Mouse (Mus musculus) embryo, embryonic 10.5 days (tissue): ENCODE results near the gene Rcan2.
"Not testable (repeated sequence)": the region's sequence is repeated elsewhere in the genome, so short reads cannot be mapped to it uniquely, and the experiment has no call there.

Experiments used
- DNase-seq: peaks from one replicate; pipeline ENCODE4 v3.0.0-alpha.2; 2015; ENCODE audit warnings: low spot score

Rcan2 gene

DNA sequence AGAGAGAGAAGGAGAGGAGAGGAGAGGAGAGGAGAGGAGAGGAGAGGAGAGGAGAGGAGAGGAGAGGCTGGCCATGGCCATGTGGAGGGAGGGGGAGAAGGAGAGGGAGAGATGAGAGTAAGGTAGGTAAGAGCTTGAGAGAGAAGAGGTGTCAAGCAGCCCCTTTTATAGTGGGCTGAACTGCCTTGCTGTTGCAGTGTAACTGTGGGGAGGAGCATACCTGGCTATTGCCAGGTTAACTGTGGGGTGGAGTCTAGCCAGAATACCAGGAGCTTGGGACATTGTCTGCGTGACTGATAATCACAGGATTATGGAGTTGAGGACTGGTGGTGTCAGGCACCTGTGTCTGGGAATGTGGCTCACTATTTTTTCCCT, 24.2 kb downstream of the Rcan2 start:
- DNase-seq = not testable (repeated sequence)

GRCm38 (mm10) chr17:43827261-43827660, 26.1 kb downstream of the Rcan2 start:
- DNase-seq = no peak

GRCm38 (mm10) chr17:43832401-43833124, 31.4 kb downstream of the Rcan2 start:
- DNase-seq = no peak

- no peak for DNase-seq
Observed at GRCm38 (mm10) chr17:43840208-43840607, 39.1 kb downstream of the Rcan2 start.

DNA sequence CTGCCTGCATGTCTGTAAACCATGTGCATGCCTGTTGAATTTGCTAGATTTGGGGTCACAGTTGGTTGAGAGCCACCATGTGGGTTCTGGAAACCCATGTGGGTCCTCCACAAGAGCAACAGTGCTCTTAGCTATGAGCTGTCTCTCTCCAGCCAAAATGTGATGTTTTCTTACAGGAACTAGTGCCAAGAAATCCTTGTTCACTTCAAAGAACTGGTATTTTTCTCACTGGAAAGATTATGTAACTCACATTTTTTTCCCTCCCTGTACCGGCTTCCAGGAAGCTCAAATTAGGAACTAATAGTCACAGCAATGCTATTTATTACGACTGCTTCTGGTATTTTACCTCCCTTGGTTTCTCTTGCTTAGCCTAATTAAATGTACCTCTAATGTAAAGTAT, 45.6 kb downstream of the Rcan2 start:
- no peak for DNase-seq

- DNase-seq = no peak
Observed at GRCm38 (mm10) chr17:43848903-43849302, 47.8 kb downstream of the Rcan2 start.

DNA sequence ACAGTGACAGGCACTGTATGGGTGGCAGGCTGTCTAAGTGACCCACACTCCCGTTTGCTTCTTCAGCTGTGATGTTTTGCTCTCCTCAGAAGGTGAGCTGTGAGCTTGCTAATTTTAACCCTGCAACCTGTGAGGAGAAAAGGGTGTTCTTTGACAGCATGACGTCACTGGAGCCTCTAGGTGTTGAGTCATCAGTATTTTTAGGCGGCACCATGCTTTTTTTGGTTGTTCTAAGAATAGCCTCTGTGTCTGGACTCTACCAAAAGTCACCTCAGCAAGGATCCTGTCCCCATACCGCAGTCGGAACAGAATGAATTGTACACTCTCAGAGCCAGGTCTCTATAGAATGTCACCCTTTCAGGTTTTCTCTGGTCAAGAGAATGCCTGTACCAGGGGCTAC, 54.0 kb downstream of the Rcan2 start:
- DNase-seq = no peak

GRCm38 (mm10) chr17:43856081-43856480, 54.9 kb downstream of the Rcan2 start:
- no peak for DNase-seq

GRCm38 (mm10) chr17:43868808-43869207, 67.7 kb downstream of the Rcan2 start:
- DNase-seq = no peak

DNA sequence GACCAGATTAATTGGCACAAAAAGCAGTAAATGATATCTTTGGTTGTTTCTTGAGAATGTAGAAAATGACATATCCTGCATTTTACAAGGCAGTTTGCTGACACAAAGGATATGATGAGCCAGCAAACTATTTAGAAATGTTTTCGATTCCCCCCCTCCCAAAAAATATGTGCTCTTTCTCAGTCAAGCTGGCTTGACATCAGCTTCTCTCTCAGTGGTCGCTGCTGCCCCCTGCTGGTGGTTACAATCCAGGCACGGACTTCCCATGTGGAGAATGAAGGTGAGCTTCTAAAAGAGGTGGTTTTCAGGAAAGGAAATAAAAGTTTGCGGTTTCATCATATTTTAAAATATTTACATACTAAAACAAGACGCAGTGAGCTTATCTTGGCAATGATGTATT, 68.5 kb downstream of the Rcan2 start:
- DNase-seq = peak; percentile 75

DNA sequence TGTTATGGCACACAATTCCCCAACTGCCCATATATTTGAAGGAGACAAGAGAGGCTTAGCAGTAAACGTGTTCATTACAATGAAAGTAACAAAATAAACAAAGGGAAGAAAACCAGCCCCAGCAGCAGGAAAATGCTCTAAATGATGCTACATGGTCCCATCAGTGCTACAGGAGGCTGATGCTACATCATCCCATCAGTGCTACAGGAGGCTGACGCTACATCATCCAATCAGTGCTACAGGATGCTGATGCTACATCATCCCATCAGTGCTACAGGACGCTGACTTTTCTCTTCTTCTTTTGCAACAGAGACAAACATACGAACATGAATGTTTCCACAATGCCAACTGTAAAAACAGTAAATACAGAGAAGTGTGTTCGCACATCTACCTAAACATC, 73.3 kb downstream of the Rcan2 start:
- DNase-seq = no peak

- DNase-seq = no peak
Observed at GRCm38 (mm10) chr17:43877425-43877824, 76.3 kb downstream of the Rcan2 start.

DNA sequence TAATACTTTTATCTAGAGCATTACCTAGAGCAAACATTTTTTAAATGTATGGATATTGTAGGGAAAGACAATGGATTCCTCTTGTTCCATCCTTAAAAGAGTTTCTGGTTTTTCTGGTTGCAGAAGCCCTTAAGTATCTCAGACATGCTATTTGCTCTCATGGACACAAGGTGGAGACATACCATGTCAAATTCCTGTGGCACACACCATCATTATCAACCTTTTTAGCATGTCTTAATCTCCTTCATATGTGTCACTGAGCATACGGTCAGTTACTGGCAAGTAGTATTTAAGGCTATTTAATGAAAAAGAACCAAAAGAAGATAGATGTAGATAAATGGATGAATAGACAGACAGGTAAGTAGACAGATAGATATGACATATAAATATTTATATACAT, 81.9 kb downstream of the Rcan2 start:
- peak; percentile 60 for DNase-seq

DNA sequence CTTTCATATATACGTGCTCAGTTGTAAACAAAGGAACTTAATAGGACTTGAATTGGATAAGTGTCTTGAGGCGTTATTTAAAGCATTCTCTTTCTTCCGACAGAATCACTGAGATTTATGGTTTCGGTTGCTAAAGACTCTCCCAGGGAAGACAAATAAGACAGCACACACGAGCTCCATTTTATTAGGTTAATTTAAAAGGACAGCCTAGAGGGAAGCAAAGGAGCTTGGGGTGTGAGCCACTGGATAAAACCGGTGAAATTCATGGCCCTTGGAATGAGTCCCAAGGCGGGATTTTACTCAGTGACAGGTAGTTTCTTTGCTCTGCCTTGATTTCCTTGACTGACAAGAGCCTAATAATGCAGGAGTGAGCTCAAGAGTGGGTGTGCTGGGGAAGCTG, 85.1 kb downstream of the Rcan2 start:
- no peak for DNase-seq

DNA sequence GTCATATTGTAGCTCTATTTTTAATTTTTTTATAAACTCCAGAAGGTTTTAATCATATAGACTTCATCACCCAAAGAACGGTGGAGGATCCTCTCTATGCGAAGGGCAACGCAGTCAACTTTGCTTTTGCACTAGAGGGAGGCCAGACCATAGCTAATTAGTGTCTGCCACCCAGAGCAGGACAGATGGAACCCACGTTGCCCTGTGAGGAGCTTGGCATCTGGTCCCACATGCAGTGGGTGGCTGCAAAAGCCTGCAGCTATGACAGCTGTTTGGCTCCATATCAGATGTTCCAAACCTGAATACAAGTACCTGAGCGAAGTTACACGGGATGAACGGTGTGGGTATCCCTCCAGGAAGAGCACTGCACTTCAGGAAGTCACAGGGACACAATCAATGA, 86.8 kb downstream of the Rcan2 start:
- no peak for DNase-seq

DNA sequence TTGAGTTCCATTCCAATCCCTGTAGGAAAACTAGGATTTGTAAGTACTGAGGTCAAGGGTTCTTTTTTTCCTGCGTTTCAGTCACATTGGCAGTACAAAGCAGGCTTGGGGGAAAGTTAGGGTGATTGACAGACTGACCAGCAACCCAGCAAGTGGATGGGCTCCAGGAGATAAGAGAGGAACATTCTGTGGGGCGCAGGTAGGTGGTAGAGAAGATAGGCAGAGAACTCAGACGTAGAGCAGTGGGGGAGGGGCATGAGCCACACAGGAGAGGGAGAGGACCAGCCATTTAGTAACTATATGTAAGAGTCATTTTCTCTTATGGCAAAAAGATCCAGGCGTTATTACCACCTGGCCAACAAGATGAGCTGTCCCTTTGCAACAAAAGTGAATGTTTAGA, 96.2 kb downstream of the Rcan2 start:
- DNase-seq = no peak

DNA sequence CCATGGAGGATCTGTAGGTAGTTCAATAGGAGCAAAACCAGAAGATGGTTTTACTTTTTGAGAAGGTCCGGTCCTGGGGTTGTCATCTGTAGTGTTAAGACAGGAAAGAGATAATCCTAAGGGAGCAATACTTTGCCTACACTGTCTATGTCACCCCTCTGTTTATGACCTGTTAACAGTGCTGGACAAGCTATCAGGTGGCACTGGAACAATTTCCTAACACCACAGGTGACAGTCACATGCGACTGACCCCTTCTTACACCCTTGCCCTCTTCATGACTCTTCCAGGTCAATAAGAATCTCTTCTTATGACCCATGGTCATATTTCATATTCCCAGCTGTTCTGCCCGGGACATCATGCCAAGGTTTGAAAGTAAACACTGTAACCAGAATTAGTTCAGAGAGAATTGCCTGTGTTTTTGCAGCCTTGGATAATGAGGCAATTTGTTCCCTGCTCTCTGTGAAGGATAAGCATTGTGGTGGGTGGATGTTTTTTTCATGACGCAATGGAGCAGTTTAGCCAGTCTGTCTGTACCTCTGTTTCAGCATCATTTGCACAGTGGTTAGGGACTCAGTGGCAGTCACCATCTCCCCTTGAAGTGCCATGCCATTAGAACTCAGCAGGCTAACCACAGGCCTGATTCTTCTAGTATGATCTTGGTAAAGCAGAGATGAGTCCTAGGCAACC, 98.4 kb downstream of the Rcan2 start:
- DNase-seq = no peak

GRCm38 (mm10) chr17:43900133-43900532, 99.0 kb downstream of the Rcan2 start:
- no peak for DNase-seq

- DNase-seq = no peak
Observed at GRCm38 (mm10) chr17:43901474-43901873, 100.3 kb downstream of the Rcan2 start.

DNA sequence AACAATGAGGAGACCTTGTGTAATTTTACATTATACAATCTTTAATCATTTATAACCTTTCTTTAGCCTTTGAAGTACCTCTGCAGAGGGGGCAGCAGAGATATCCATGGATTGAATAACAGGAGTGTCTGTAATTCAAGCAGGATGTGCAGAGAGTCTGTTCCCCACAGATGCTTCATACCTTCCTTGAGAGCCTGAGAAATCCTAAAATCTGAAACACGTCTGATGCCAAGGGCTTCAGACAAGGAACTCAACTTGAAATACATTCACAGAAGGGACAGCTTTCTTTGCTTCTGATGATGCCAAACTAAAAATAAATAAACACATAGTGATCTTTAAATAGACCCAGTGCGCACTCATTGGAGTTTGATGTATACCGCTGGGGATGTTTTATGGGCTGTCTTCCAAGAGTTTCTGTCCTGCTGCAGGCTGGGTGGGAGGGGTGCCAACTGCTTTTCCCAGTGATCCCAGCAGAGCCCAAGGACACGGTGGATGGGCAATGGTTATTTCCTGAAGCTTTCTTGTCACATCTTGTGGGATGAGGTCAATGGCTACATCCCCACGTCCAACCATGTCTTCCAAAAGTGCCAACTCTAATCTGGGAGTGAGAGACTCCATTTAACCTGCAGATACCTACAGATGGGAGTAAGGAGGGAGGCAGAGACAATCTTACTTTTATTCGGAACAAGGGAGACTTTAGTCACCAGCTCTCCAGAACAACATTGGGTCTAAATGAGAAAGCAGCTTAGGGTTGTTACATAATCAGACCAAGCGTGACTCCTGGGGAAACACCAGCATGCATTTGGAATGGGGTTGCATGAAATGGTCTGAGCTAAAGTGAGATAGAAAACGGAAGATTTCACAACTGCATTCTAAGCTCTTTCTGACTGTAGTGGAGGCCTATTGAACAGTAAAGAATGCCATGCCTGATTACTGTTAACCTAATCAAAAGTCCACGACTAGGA, 102.9 kb downstream of the Rcan2 start:
- no peak for DNase-seq

DNA sequence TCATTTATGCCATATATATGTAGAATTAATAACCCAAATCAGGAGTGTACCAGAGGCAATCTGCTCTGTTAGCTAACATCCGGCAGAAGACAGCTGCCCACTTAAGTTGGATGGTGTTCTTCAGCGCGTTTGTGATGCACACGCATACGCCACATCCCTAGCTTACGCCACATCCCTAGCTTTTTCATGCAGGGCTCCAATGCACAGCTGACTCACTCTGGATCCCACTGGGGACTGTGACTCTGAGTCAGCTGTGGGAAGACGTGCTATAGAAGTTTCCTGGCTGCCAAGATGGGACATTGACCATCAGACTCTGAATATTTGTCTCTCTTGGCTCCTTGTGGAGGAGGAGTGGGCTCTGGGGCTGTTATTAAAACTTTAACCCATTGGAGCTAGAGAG, 103.7 kb downstream of the Rcan2 start:
- no peak for DNase-seq

GRCm38 (mm10) chr17:43906728-43907127, 105.6 kb downstream of the Rcan2 start:
- no peak for DNase-seq

DNA sequence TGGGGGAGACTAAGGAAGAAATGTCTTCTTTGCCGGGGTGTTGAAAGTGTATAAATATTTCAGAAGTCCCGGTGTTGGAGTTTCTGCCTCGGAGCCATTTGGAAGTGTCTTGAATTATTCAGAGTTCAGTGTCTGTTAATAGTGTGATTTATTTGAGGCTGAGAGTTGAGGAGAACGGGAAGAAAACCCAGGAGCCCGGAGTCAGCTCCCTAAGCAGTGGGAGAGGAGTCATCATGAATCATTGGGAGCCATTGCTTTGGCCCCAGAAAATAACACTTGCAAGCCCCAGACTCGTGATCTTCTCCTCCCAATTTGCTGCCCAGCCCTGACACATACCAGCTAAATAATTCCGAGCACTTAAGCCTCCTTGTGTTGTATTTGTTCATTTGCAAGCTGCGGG, 115.0 kb downstream of the Rcan2 start:
- no peak for DNase-seq
